Mouse (Mus musculus): ENCODE results near the gene Micu1.

Gene Micu1

DNA sequence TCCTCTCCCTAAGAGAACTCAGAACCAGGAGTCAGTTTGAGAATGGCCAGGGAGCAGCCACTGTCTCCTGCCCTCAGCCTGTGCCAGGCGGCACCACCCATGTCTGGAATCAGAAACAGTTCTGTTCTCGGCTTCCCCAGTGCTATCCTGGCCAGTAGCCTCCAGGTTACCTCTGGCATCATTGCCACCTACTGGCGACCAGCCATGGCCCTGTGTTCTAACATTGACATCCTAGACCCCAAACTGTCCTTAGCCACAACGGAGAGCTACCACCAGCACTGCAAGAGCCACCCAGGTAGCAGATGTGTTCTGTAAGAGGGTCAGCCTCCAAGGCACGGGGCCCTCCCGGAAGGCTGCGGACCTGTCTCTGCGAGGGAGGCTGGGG lies 200.3 kb downstream of the Micu1 start:
- DNase-seq (ENCODE audit: low spot score): no peak

DNA sequence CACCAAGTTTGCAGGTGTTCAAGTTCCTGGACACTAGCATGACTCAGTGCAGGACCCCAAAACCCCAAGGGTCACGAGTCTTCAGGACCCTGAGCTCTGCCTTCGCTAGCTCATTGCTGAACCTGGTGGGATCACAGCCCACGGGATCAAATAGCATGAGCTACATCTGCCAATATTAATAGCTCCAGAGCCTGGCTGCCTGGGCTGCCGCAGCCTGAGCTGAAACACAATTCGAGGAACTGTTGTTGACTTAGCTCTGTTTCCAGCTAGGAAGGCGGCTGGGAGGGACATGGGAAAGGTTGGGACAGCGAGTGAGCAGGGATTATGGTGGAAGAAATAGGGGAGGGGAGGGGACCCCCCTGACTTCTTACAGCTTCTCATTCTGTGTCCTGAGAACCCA lies 200.9 kb downstream of the Micu1 start:
- no peak for DNase-seq (ENCODE audit: low spot score)

DNA sequence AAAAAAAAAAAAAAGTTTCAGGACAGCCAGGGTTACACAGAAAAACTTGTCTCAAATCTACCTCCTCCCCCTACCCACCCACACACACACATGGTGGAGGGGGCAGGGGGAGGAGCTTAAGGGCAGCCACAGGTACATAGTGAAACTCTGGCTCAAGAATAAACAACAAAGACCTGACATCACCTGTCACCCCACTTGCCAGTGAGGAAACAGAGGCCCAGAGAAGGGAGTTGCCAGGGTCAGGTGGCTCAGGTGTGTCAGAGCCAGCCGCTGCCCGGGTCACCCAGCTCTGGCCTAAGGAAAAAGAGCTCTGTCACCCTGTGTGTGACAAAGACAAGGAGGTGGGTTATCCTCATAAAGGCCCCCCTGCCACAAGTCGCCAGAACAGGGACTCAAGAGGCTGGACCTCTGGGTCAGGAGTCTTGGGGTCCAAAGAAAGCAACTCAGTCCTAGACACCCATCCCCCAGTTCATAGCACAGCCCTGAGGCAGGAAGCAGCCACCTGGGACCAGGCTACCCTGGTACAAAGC lies 204.9 kb downstream of the Micu1 start:
- DNase-seq (ENCODE audit: low spot score): no peak

DNA sequence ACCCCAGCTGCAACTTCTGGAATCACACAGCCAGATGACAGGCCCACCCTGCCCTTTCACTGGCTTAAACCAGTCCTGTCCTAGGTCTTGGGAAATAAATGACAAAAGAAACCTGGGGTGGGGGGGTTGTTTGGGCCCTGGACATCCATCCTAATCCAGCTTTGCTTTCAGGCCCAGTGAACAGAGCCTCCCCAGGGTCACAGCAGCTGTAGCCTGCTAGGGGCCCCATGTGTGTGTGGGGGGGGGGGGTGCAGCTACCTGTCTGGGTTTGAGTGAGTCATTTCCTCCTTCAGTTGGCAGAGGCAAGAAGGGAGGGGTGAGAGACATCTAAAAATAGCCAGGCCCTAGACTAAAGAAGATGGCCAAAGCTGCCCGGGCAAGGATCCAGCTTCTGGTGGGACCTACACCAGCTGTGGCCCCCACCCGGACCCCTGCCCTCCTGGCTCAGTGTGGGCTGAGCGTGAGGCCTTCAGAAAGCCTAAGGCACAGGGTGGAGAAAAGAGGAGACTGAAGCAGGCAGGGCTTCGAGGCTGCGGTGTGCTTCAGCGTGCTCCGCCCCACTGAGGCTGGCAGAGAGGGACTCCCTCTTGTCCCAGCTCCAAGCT lies 205.5 kb downstream of the Micu1 start:
- DNase-seq (ENCODE audit: low spot score): no peak

DNA sequence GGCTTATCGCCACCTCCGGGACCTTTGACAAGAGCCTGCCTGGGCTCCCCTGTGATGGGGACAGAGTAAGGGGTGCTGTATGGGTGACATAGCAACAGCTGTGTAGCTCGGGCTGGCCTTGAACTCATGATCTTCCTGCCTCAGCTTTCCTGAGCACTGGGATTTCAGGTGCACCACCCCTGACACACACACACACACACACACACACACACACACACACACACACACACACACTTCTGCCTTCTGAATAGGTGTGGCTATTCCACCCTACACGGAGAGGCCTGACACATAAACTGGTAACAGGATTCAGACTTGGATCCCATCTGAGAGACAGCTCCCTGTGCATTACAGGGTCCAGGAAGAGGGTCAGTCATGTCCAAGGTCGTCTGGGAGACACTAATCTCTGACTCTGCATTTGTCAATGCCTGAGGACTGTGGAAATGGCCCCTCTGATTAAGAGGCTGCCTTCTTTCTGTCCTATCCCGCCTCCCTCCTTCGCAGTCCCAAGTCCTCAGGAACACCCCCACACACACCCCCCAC lies 206.6 kb downstream of the Micu1 start:
- no peak for DNase-seq (ENCODE audit: low spot score)

DNA sequence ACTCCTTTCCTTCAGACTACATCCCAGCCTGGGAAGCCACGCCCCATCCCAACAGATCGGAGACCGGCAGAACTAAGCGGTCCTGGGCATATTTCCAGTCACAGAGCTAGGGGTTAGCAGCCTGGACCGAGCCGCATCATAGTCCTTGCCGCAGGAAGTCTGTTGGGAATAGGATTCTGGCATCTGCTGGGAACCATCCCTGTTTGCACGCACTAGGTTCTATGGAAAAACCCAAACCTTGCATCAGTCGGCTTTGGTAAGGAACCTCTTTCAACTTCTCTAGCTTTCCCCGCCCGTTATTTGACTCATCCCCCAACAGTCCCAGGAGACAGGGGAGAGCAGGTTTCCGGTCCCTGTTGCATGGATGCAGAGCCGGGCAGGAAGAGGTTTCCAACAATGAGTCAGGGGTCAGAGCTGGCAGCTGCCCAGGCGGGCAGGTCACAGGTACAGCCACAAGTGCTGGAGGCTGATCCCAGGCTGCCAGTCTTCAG lies 207.1 kb downstream of the Micu1 start:
- DNase-seq (ENCODE audit: low spot score): no peak

DNA sequence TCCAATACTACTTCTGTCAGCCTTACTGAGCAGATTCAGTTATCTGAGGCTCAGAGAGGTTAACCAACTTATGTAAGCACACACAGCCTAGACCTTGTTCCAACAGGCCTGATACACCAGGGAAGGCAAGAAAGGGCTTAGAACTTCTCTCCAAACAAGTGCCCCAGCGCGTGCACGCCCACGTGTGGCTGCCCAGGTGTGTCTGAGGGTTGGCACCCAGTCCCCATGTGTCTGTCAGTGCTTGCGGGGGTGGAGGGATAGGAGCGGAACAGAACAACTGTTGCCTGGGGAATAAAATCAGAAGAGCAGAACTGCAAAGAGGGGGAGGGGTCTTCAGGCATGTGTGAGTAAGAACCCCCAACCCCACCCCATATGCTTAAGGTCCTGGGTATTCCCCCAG lies 208.8 kb downstream of the Micu1 start:
- DNase-seq (ENCODE audit: low spot score): no peak

DNA sequence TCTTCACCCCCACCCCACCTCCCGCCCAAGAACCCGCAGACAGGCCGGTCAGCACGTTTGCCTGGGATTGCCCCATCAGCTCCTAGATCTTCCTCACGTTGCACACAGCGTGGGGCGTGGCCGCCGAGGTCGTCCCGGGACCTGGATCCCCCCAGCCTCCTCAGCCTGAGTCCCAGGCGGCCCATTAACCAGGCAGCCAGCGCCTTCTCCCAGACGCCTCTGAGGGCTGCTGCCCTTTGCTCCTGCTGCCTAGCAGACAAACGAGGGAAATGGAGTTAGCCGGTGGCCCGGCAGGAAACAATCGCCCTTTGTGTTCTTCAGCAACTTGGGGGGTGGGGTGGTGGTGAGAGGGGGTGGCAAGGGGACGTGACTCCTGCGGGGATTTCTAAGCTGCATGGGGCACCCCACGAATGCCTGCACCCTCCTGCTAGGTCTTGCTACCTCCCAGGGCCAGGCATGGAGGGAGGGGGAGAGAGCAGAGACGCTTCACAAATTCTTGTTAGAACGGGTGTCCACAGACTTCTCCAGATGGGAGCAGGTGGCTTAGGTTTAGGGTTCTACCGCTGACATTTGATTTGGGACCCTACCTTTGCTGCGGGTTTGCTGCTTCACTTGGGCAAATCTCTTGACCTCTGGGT lies 209.4 kb downstream of the Micu1 start:
- DNase-seq (ENCODE audit: low spot score): no peak

All from ovary, adult 18-20 months (tissue).